Mouse (Mus musculus): ENCODE measurements around the gene Casz1.

DNA sequence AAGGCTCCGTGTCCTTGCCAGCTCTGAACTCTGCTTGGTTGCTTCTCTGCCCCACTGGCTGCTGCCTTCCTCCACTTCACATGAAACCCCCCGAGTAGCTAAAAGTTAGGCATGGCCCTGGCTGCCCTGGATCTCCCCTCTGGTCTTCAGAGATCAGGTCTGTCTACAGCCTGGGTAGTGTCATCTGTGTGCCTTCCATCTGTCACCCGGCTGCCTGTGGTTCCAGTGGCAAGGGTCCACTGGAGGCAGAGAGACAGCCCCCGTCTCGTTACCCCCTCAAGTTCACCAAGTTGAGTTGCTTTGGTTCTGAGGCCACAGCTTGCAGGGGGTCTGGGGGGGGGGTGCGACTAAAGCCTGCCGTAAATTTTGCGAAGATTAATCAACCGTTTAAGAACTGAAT lies 6.5 kb downstream of the Casz1 start:
- no peak for TF ChIP-seq CTCF (conservative IDR thresholded peaks at IDR 0.05; ENCODE audit: insufficient read depth, insufficient read length, low read depth, low read length)
- TF ChIP-seq POLR2A (IDR thresholded peaks at IDR 0.05; ENCODE audit: low read depth, low read length), result no peak
